8 mouse cellular contexts compared by ENCODE assay signal in genomic region chr1:30700399-30701081, GRCm38 (mm10).
DNase-seq lines count a peak whose midpoint lies in the region; ATAC-seq and TF ChIP-seq lines count a peak whose summit lies in the region.

No protein-coding gene starts in this region.

- 42% methylated on average over 10 of the region's 10 CpGs for WGBS in kidney, postnatal 0 days
- 44% methylated on average over 10 of the region's 10 CpGs for WGBS in embryonic facial prominence, embryonic 14.5 days
- 54% methylated on average over 10 of the region's 10 CpGs for WGBS in midbrain, embryonic 12.5 days

- no peak overlapping the region for H3K27ac ChIP-seq in kidney, postnatal 0 days
- H3K27ac ChIP-seq in embryonic facial prominence, embryonic 14.5 days (replicated peaks; ENCODE audit: low read depth, low read length), result no peak overlapping the region
- H3K27ac ChIP-seq in midbrain, embryonic 12.5 days (replicated peaks), result no peak overlapping the region

- no peaks in the 10 kb centered on the region for H3K27me3 ChIP-seq in kidney, postnatal 0 days (ENCODE audit: insufficient read depth, low read length)
- H3K27me3 ChIP-seq in embryonic facial prominence, embryonic 14.5 days (replicated peaks; ENCODE audit: control insufficient read depth, insufficient read depth, low read length), result no peaks in the 10 kb centered on the region
- no peaks in the 10 kb centered on the region for H3K27me3 ChIP-seq in midbrain, embryonic 12.5 days

- no peak for ATAC-seq in kidney, postnatal 0 days (replicated peaks; ENCODE audit: low FRiP score, low read depth)
- ATAC-seq in embryonic facial prominence, embryonic 14.5 days (ENCODE audit: low read depth), result peak; percentile 71; the same call in 1 of the 2 replicates
- peak; percentile 76; the same call in 1 of the 2 replicates for ATAC-seq in midbrain, embryonic 12.5 days (ENCODE audit: low FRiP score, low read depth)

- peak; percentile 64 for TF ChIP-seq CTCF in kidney, postnatal 0 days (IDR thresholded peaks at IDR 0.05; ENCODE audit: low read depth)

- H3K4me1 ChIP-seq in kidney, postnatal 0 days (replicated peaks; ENCODE audit: insufficient read depth, low read length), result no peaks in the 10 kb centered on the region
- H3K4me1 ChIP-seq in embryonic facial prominence, embryonic 14.5 days (ENCODE audit: control insufficient read depth, insufficient read depth, low read length), result no peaks in the 10 kb centered on the region
- no peaks in the 10 kb centered on the region for H3K4me1 ChIP-seq in midbrain, embryonic 12.5 days

- H3K9me3 ChIP-seq in kidney, postnatal 0 days (replicated peaks; ENCODE audit: low read length), result no peaks in the 10 kb centered on the region
- no peaks in the 10 kb centered on the region for H3K9me3 ChIP-seq in embryonic facial prominence, embryonic 14.5 days (ENCODE audit: control insufficient read depth, low read length)
- H3K9me3 ChIP-seq in midbrain, embryonic 12.5 days, result no peaks in the 10 kb centered on the region

- no peak overlapping the region for H3K9ac ChIP-seq in kidney, postnatal 0 days (ENCODE audit: low read depth, low read length)
- no peak overlapping the region for H3K9ac ChIP-seq in embryonic facial prominence, embryonic 14.5 days (ENCODE audit: low read depth, low read length)
- H3K9ac ChIP-seq in midbrain, embryonic 12.5 days (replicated peaks), result no peak overlapping the region

- no peak overlapping the region for H3K4me2 ChIP-seq in kidney, postnatal 0 days (ENCODE audit: low read length)
- H3K4me2 ChIP-seq in embryonic facial prominence, embryonic 14.5 days (ENCODE audit: low read depth, low read length), result no peak overlapping the region
- no peak overlapping the region for H3K4me2 ChIP-seq in midbrain, embryonic 12.5 days (replicated peaks)

- H3K4me3 ChIP-seq in kidney, postnatal 0 days (replicated peaks; ENCODE audit: low read depth, low read length), result no peak overlapping the region
- no peak overlapping the region for H3K4me3 ChIP-seq in embryonic facial prominence, embryonic 14.5 days (ENCODE audit: low read depth, low read length)
- no peak overlapping the region for H3K4me3 ChIP-seq in midbrain, embryonic 12.5 days

- peak; percentile 65 for DNase-seq in kidney, postnatal 0 days (ENCODE audit: low spot score)
- DNase-seq in kidney, postnatal 10 days, result no peak
- DNase-seq in NIH3T3 (ENCODE audit: low read depth), result peak; percentile 39
- peak; percentile 67 for DNase-seq in embryonic facial prominence, embryonic 14.5 days (ENCODE audit: low spot score)
- DNase-seq in heart, postnatal 25 days (ENCODE audit: low spot score), result no peak
- no peak for DNase-seq in kidney, adult 11 months
- DNase-seq in heart, postnatal 4 days, result no peak

- intact Hi-C loops in heart, postnatal 25 days (cut with DNase I), result no loop called here

- no peaks in the 10 kb centered on the region for H3K36me3 ChIP-seq in kidney, postnatal 0 days (ENCODE audit: insufficient read depth, low read length)
- H3K36me3 ChIP-seq in embryonic facial prominence, embryonic 14.5 days (ENCODE audit: control insufficient read depth, insufficient read depth, low read length), result no peaks in the 10 kb centered on the region
- H3K36me3 ChIP-seq in midbrain, embryonic 12.5 days, result no peaks in the 10 kb centered on the region

Comparison
In these comparisons a context has a peak if more than half of its experiments do, and no peak if none do; other contexts are left out.
1. DNase-seq: peak in kidney, postnatal 0 days (single experiment), NIH3T3 (single experiment) and embryonic facial prominence, embryonic 14.5 days (single experiment); none in kidney, postnatal 10 days (single experiment), heart, postnatal 25 days (single experiment), kidney, adult 11 months (single experiment) and heart, postnatal 4 days (single experiment).